Mouse (Mus musculus) bone marrow, adult 2 months (tissue): ENCODE data around the gene Slc39a8. TPM values are rescaled to one million over a fixed set of nuclear protein-coding genes. Genes with fewer than 3 reads are reported as not detected.

Experiments used
- H3K27ac ChIP-seq: fragments of 200-500 bp; 2 replicates; pipeline ENCODE4 v1.5.1; 2012; ENCODE audit warnings: low read depth, mild to moderate bottlenecking, control low read depth, inconsistent platforms, low read length; ENCODE audit not compliant: control insufficient read depth, poor library complexity, insufficient read depth
- H3K4me1 ChIP-seq: fragments of 200-500 bp; 2 replicates; pipeline ENCODE4 v1.6.1; 2011; ENCODE audit warnings: low read length; ENCODE audit not compliant: control insufficient read depth, insufficient read depth
- H3K4me3 ChIP-seq: fragments of 200-500 bp; replicated peaks from 2 replicates; pipeline ENCODE3; 2011; ENCODE audit warnings: mild to moderate bottlenecking, low read depth, low read length, control low read depth; ENCODE audit not compliant: control insufficient read depth
- CTCF ChIP-seq: fragments of 200-500 bp; IDR thresholded peaks from 2 replicates; pipeline ENCODE4 v1.5.1; 2011; ENCODE audit warnings: low read length, control low read depth; ENCODE audit not compliant: control insufficient read depth, insufficient read depth
- POLR2A ChIP-seq: fragments of 200-500 bp; IDR thresholded peaks from 2 replicates; pipeline ENCODE4 v1.6.1; 2011; ENCODE audit warnings: low read depth, mild to moderate bottlenecking, control low read depth, low read length, borderline replicate concordance; ENCODE audit not compliant: control insufficient read depth
- WGBS: fragments of 180-500 bp; shearing (Covaris S2); methylation state at CpG from one replicate; pipeline ENCODE4 v1.1.7; 2018; 5-methylcytosine and 5-hydroxymethylcytosine counted together
- polyA plus RNA-seq: library from polyadenylated mRNA; stranded (reverse); fragments of >200 nt; gene quantifications from 2 replicates; pipeline ENCODE4 v1.2.4, GENCODE M21; 2011; ENCODE audit warnings: low replicate concordance; ENCODE audit not compliant: missing spikeins, insufficient read depth, insufficient read length

Gene Slc39a8
- polyA plus RNA-seq, 1 experiment: 4.6 TPM

- 31% methylated on average over 3 of the region's 3 CpGs for WGBS
- no peak overlapping the region for H3K27ac ChIP-seq
- H3K4me1 ChIP-seq: no peaks in the 10 kb centered on the region; the same call in 1 of the 2 replicates
- no peak overlapping the region for H3K4me3 ChIP-seq
- TF ChIP-seq CTCF (no peak), POLR2A (no peak)
Measured at GRCm38 (mm10) chr3:135907028-135907427, 81.9 kb downstream of the Slc39a8 start.

GRCm38 (mm10) chr3:135915941-135916340 lies 90.9 kb downstream of the Slc39a8 start:
- TF ChIP-seq CTCF (no peak), POLR2A (no peak)
- 86% methylated on average over 4 of the region's 4 CpGs for WGBS
- Histone ChIP-seq H3K4me3 (no peak overlapping the region), H3K27ac (no peak overlapping the region), H3K4me1 (no peaks in the 10 kb centered on the region)

- no peaks in the 10 kb centered on the region for H3K4me1 ChIP-seq
- WGBS: 88% methylated on average over 5 of the region's 5 CpGs
- TF ChIP-seq POLR2A (no peak), CTCF (no peak)
- H3K27ac ChIP-seq: no peak overlapping the region
- no peak overlapping the region for H3K4me3 ChIP-seq
Measured at GRCm38 (mm10) chr3:135918566-135919180, 93.6 kb downstream of the Slc39a8 start.

GRCm38 (mm10) chr3:135919305-135919704 lies 94.2 kb downstream of the Slc39a8 start:
- H3K4me1 ChIP-seq: no peaks in the 10 kb centered on the region
- no peak overlapping the region for H3K27ac ChIP-seq
- no peak overlapping the region for H3K4me3 ChIP-seq
- WGBS: 71% methylated on average over 4 of the region's 4 CpGs
- no peak for TF ChIP-seq CTCF
- TF ChIP-seq POLR2A: no peak

- no peak overlapping the region for H3K4me3 ChIP-seq
- no peaks in the 10 kb centered on the region for H3K4me1 ChIP-seq
- H3K27ac ChIP-seq: no peak overlapping the region
- 0 out of 2 replicates have a peak, but pooled peaks have one; percentile 9 for TF ChIP-seq CTCF
- TF ChIP-seq POLR2A: no peak
- WGBS: 35% methylated on average over 1 of the region's 1 CpGs
Measured at GRCm38 (mm10) chr3:135926729-135927128, 101.7 kb downstream of the Slc39a8 start.

- no peak for TF ChIP-seq POLR2A
- TF ChIP-seq CTCF: no peak
Measured at GRCm38 (mm10) chr3:135928184-135928583, 103.1 kb downstream of the Slc39a8 start.

GRCm38 (mm10) chr3:135937455-135937854 lies 112.4 kb downstream of the Slc39a8 start:
- Histone ChIP-seq H3K27ac (no peak overlapping the region), H3K4me1 (no peaks in the 10 kb centered on the region), H3K4me3 (no peak overlapping the region)
- WGBS: 75% methylated on average over 2 of the region's 2 CpGs
- TF ChIP-seq CTCF (no peak), POLR2A (no peak)

More at GRCm38 (mm10) chr3:135928184-135928583, 103.1 kb downstream of the Slc39a8 start:
- no peaks in the 10 kb centered on the region for H3K4me1 ChIP-seq
- WGBS: 76% methylated on average over 4 of the region's 4 CpGs
- no peak overlapping the region for H3K4me3 ChIP-seq
- H3K27ac ChIP-seq: no peak overlapping the region

Other genes starting within 250 kb of the Slc39a8 start
- gene Nfkb1, start 133.7 kb upstream of the Slc39a8 start, polyA plus RNA-seq: 20.4 and 34.6 TPM in 2 replicates